Mouse (Mus musculus): ENCODE measurements around the gene Snapc1. TPM values are rescaled to one million over a fixed set of nuclear protein-coding genes. Genes with fewer than 3 reads are reported as not detected.
A peak's percentile ranks its signal among the peaks of the same experiment; 100 is the strongest.

Gene Snapc1
- 10 to 100 TPM; 16.6 to 25.3 (median 22.1) TPM for polyA plus RNA-seq (2017; shearing (Covaris generic))

DNA sequence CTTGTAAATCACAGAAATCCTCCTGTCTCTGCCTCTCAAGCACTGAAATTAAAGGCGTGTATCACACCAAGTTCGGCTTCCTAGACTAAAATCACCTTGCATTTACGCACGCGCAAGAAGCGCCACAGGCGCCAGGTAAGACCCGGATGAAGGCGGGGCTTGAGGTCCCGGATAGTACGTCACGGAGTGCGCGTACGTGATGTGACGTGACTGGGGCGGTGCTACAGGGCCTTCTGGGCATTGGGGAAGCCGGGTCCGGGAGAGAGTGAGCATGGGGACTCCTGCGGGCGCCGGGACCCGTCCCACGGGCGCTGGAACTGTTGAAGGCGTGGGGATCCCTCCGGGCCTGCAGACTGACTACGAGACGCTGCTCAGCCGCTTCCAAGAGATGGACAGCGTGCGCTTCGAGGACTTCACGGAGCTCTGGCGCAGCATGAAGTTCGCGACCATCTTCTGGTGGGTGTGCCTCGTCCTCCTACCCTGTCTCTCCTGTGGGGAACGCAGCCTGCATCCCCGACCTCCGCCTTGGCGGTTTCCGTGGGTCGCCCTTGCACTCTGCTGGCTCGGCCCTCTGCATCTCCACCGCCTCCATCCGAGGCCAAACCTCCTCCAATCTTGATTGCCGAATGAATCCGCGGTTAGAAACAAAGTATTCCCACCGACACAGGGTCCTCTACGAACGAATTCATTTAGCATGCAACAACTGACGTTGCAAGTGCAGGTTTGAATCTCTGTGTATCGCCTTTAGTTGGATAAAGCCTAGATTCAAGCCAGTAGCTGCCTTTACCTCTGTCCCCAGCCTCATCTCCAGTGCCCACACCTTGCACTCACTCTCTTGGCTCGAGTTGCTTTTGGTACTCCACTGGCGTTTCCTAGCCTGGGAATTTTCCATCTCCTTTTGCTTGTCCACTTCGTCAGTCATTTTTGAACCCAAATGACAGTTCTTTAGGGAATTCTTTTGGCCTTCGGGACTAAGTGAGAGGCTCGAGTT, at the start of gene Snapc1:
Snapc1 (plus strand) TSS at position 191 of the 991 bp plus-strand sequence.
- peak; percentile 98 for ATAC-seq

DNA sequence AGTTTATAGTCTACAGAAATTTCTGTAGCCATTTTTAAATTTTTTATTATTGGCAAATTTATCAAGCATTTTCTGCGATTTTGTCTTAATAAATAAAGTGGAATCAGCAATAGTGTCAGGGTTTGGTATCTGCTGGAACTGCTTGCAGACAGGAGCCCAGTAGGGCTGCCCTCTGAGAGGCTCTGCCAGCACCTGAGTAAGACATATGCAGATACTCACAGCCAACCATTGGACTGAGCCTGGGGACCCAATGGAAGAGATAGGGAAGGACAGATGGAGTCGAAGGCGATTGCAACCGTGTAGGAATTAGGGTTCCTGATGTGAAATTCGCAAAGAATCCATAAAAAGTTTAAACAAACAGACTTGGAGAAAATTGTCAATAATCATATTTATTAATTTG, 45.8 kb upstream of the Snapc1 start:
- ATAC-seq = no peak

DNA sequence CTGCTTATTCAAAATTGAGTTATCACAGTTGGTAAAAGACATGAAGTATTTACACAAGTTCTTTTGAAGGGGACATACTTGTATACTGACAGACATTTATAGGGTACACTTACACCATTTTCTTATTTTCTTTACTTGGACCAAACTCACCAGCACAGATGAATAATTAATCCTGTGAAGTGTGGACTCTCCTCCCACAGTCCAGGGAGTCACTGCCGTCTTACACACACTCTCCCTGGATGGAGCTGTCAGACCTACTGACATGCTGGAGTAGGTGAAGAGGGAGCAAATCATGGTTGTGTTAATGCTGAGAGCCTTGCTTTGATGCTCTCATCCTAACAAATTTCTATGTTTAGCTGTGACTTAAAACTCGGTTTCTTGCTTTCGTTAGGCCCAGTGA, 34.0 kb upstream of the Snapc1 start:
- ATAC-seq = no peak

DNA sequence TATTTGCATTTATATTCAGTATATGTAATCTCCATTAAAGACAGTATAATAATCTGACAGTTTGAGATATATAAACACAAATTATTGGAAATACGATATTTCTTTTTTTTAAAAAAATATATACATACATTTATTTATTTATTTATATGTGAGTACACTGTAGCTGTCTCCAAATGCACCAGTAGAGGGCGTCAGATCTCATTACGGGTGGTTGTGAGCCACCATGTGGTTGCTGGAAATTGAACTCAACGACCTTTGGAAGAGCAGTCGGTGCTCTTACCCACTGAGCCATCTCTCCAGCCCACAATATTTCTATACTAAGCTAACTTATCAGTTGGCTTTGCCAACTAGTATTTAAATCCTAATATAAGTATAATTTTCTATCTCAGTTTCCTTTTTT, 33.0 kb upstream of the Snapc1 start:
- peak; percentile 28 for ATAC-seq

DNA sequence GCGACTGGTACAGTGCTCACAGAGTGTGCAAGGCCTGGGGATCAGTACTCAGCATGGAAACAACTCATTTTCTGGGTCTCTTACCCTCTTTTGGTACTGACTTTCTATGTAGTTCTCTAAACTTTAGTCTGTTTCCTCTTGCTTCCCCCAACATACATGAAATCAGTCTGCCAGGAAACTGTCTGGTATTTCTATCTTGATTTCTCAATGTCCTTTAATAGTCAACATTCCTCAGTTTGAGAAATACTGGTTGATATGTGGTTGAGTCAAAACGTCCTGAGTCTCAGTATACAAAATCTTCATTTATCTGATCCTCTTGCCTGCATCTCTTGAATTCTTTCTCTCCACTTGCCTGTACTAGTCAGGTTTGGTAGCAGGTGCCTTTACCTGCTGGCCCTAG, 29.8 kb upstream of the Snapc1 start:
- no peak for ATAC-seq

DNA sequence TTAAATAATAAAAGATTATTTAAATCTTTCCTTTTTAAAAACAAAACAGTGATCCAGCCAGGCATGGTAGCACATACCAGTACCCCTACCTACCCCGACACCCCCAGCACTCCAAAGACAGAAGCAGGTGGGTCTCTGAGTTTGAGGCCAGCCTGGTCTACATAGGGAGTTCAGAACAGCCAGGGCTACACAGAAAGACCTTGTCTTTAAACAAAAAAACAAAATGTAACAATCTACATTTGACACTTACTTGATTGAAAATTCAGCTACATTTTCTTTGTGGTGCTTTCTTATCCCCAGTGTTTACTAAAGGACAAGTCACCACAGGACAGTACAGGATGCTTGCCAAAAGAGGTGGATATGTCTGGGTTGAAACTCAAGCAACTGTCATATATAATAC, 26.9 kb upstream of the Snapc1 start, which contains the start of gene Gm49321:
Gm49321 (plus strand) TSS at position 301 of the 400 bp plus-strand sequence.
- ATAC-seq = no peak

DNA sequence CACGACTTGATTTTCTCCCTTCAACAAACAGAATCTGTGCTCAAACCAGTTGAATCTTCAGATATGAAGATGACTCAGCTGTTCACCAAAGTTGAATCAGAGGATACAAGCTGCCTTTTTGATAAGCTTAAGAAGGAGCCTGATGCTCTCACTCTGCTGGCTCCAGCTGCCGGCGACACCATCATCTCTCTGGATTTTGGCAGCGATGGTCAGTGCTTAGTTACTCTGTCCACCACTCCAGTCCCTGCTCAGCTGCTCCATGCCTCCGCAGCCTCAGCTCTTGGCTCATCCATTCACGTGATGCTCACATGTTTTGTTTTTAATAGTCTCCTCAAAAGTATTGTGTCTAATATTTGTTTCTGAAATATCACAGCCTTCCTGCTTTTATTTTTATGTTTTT, 24.7 kb upstream of the Snapc1 start:
- ATAC-seq = no peak

DNA sequence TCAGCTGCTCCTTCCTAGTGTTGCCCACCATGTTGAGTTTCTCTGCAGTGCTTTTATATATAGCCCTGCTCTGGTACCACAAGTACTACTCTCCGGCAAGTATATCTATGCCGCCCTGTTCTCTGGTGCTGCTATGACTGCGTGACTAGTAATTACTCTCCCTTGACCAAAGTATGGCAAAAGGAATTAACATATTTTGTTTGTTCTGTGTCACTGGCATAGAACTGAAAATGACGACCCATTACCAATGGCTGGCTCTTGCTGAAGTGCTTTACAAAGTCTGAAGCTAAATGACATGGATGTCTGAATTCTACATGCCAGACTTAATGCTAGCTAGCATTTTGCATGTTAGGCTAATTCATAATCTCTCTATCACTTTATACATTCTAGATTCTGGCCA, 15.9 kb upstream of the Snapc1 start:
- no peak for ATAC-seq

DNA sequence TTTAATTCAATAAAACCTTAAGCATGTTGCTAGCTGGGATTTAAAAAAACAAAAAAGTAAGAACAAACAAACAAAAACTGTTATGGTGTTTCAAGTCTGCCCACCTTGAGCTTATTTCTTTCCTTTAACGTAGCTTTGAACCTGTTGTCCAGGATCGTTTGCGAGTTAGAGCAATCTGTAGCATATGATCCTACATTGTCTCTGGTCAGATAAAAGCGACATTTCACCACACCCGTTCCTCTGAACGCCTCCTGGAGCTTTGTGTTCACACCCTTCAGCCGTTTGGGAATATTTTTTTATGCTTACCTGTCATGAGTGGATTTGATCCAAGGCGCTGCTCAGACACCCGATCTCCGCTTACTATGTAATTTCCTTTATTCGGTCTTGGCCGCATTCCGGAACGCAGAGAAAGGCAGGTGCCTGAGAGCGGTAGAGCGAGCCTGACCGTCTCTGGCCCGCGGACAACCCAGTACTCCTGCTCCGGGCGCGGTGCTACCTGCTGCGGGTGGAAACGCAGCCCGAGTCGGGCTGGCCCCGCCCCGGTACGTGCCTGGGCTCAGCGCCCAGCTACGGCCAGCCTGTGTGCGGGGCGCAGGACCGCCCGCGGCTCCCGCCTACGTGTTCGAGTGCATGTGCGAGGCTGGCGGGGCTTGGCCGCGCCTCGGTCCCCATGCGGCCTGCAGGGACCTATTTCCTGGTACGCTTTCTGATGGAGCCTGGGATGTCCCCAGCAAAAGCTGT, 14.8 kb upstream of the Snapc1 start:
- ATAC-seq = no peak

DNA sequence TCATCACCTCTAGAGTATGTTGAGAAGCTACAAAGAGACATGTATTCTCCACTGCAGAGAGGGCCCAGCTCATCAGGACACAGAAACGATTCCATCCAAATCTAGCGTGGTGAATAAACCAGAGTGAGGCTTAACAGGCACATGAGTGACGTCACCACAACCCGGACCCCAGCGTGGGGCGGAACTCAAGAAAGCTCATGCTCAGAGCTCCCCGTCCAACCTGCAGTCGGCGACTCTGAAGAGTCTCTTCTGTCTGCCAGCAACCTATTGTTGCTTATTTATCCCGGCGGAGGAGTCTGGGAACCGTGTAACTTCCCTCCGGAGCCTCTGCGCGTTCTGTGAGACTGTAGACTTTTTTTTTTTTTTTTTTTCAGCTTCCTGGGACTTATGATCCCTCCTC, 11.4 kb upstream of the Snapc1 start:
- peak; percentile 63 for ATAC-seq

DNA sequence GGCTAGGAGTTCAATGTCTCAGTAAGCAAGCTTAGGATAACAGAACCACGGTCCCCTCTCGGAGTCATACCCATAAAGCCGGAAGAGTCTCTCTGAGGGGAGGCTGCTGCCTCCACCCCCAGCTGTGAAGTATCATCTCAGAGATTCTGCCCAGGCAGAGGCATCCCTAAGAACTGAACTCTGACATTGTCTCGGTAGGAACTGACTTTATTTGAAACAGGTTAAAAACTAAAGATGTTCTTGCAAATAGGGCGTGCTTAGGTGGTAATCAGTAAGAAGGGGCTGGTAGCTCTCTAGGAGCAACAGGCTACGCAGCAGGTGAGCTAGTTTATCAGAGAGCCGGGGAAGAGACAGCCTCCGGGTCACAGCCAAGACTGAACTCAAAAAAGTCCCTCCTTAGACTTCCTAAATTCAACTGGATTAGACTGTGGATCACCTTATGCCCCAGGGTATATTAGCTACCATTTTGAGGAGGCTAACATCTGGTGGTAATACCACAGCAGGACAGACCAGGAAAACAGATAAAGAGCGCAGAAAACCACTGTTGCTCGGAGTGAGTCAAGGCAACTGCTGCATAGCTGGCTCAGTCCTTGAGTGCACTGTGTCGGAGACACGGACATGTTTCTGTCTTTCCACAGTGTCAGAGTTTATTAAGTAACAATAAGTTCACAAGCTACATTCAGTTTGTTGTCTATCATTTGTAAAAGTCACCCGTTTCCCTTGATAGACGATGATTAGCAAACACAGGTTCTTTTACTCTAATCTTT, 10.7 kb upstream of the Snapc1 start:
- peak; percentile 53 for ATAC-seq

DNA sequence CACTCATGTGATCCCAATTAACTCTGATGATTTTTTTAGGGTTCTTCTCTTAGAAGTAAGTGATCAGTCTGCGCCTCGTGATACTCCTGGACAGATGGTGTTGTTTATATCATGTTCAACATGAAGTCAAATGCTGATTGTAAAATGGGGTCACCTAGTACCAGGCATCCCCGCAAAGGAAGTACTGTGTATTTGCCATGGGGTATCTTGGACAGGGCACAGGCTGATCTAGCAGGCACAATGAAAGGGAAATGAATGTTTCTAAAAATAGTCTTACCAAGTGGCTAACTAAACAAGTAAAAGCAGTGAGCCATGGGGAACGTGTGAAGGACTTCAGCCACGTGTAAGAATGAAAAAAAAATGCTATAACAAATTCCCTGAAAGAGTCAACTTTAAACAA, 9.5 kb upstream of the Snapc1 start:
- no peak for ATAC-seq

DNA sequence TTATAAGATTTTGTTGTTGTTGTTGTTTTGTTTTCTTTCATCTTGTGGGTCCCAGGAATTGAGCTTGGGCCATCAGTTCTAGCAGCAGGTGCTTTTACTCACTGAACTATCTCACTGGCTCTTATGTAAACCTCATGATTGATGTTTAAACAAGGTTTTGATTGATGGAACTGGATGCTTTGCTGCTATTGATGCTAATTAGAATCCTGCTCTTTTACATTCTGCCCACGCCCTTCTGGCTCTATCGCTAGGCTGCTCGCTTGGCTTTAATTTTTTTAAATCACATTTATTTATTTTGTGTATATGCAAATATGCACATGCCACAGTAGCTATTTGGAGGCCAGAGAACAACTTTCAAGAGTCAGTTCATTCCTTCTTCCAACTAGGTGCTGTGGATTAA, 6.6 kb upstream of the Snapc1 start:
- ATAC-seq = no peak

DNA sequence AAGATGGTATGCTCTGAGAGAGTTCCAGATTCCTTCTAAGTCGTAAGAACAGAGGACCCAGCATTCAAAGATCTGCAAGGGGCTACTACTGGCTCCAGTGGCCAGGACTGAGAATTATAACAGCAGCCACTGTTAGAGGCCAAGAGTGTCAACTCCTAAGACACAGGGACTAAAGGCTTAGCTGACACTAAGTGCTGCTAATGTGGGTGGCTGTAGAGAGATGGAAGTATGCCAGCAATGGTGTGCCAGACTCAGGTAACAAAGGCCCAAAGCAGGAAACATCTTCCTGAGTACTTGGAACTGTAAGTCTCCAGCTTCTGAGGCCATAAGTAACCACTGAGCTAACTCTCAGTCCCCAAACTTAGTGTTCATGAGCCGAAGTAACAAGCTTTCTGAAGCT, 5.5 kb upstream of the Snapc1 start:
- ATAC-seq = no peak

DNA sequence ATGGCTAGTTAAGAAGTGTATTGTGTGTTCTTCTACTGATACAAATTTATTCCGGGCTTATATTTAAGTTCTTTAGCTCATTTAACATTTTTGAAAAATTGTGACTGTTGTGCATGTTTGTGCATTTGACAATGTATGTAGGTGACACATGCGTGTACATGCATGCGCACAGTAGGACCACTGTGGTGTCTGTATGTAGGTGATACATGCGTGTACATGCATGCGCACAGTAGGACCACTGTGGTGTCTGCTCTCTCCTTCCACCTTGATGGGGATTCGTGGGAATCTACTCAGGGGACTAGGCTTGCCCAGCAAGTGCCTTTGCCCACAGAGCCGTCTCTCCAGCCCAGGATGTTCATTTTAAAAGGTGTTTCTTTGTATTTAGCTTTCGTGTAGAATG, 4.9 kb downstream of the Snapc1 start:
- no peak for ATAC-seq

DNA sequence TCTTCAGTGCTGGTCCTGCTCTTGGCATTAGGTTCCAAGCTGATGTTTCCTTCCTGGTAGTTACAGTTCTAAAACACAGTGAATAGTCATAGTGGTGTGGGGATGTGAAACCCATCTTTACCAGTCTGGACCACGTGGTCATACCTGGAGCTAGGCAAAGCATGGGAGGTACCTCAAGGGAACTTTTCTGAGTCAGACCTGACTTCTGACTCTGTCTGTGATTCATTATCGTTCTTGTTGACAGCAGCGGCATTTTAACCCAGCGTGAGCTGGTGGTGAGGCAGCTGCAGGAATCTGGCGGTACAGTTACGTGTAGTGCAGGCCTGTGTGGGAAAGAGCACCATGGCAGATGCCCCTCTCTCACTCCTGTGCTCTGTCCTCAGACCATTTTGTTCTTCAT, 10.3 kb downstream of the Snapc1 start:
- ATAC-seq = no peak

DNA sequence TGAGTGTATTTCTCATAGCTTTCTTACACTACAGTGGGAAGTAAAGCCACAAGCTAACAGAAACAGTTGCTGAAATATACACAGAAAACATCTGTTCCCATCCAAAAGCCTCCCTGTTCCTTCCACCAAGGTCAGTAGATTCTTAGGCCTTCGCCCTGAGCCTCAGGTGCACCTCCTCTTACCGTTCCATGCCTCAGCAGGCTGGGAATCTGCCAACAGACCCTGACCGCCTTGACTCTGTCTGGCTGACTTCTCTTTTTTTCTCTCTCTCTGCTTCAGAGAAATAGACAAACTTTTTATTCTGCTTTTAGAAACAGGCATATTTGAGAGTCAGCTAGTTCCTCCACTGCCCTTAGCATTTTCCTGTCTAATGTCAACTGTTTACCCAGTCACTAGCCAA, 13.9 kb downstream of the Snapc1 start:
- ATAC-seq = no peak

DNA sequence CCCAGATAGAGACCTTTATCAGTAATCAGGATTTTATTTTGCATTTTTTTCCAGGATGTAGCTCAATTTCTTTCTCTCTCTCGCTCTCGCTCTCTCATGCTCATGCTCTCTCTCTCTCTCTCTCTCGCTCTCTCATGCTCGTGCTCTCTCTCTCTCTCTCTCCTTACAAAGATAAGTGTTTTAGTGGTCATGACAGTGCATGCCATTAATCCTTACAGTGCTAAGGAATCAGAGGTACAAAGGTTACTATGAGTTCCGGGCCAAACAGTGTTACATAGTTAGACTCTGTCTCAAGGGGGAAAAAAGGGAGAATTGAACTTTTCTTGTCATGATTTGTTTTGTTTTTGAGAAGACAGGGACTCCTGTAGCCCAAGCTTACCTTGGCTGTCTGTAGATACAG, 15.4 kb downstream of the Snapc1 start:
- ATAC-seq = no peak

DNA sequence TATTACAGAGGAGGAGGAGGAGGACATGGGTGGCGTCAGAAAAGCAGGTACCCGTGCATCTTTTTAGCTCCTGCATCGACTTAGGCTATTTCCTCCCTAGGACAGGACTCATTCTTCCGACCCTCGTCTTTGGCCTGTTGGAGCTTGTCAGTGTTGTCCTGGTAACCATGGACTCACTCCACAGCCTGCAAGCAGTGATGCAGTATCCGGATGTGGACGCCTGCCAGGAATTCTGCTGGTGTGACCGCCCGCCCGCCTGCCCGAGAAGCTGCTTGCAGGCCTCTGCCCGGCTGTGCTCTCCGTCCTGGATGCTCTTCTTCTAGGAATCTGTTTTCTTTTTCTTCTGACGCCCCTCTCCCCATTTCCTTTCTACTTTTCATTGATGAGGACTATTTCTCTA, 18.3 kb downstream of the Snapc1 start:
- no peak for ATAC-seq

DNA sequence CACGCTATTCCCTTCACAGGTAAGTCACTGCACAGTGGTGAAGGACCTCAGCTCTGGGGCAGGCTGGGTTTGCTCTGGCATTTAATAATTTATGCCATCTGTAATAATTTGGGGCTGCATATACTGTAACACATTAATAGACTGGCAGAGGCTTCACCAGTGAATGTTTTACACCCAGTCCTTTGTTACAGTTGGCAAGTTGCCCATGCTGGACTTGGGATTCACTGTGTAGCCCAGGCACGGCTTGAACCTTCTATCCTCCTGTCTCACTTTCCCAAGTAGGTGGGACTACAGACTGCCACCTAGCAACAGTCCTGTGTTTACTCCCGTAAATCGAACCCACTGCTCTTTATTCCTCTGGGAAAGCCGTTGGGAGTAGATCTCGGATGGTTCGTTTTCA, 22.0 kb downstream of the Snapc1 start:
- no peak for ATAC-seq

DNA sequence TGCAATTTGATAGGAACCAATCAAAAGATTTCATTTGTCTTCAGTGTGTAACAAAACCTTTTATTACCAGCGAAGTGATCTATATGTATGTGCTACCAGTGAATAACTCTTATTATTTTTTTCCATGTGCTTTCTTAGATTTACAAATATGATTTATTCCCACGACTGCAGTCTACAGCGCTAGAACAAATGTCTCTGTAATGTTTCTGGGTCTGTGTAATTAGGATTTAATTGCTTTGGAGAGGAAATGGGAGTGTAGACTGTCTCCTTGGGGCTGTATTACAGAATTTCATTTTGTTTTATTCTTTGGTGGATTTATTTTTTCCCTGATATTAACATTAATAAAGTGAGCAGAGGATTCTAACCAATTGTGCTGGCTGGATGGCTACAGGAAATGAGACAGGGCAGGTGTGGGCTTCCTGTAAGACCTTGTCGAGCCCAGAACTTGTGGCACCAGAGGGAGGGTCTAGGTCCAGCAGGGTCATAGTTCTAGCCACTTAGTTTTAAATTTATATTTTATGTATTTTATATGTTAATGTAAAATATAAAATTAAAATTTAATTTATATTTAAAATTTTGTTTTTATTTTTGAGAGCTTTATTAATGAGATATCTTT, 24.2 kb downstream of the Snapc1 start:
- no peak for ATAC-seq

DNA sequence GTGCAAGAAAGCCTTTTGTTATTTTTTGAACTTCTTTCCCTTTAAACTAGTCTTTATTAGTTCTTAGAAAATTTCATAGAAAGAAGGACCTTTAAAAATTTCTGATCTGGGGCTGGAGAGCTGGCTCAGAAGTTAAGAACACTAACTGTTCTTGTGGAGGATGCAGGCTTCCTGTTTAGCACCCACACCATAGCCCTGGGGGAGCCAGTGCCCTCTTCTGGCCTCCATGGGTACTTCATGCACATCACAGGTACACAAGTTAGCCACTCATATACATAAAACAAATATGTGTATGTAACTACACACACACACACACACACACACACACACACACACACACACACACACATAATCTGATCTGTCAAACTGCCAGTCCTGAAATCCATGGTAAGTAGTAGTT, 25.3 kb downstream of the Snapc1 start:
- peak; percentile 83 for ATAC-seq

DNA sequence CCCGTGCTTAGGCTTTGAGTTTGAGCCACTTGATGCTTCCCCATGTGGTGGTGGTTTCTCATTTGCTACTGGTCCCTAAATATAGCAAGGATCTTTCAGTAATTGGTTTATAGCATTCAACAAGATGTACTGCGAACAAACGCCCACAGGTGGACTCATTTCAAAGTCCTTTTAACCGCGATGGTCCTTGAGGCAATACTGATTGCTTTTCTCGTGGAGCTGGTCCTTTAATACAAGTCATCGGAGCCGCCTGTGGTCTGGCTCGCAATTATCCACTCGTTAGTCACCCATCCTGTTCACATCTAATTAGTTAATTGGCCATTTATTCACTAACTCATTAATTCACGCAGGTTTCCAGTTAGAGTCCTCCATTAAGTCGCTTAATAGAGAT, 32.6 kb downstream of the Snapc1 start:
- ATAC-seq = no peak

Measured in inflammation-experienced regulatory T-cells, adult 6 months (primary cell).